Mouse (Mus musculus) testis, adult 2 months (tissue): ENCODE measurements around the gene Dgkd. TPM values are rescaled to one million over a fixed set of nuclear protein-coding genes. Genes with fewer than 3 reads are reported as not detected.
"Not testable (repeated sequence)": the region's sequence is repeated elsewhere in the genome, so short reads cannot be mapped to it uniquely, and the experiment has no call there.

Source experiments
- H3K27ac ChIP-seq: fragments of 200-500 bp; 2 replicates; pipeline ENCODE4 v1.5.1; 2012; ENCODE audit warnings: low read depth, low read length; ENCODE audit not compliant: control insufficient read depth, insufficient read depth
- H3K27me3 ChIP-seq: fragments of 200-500 bp; 2 replicates; pipeline ENCODE4 v1.6.1; 2012; ENCODE audit warnings: mild to moderate bottlenecking, low read length, moderate library complexity; ENCODE audit not compliant: control insufficient read depth, insufficient read depth
- H3K36me3 ChIP-seq: fragments of 200-500 bp; 2 replicates; pipeline ENCODE4 v1.6.1; 2012; ENCODE audit warnings: mild to moderate bottlenecking, low read length; ENCODE audit not compliant: control insufficient read depth, insufficient read depth
- H3K4me1 ChIP-seq: fragments of 200-500 bp; 2 replicates; pipeline ENCODE4 v1.6.1; 2012; ENCODE audit warnings: low read length; ENCODE audit not compliant: control insufficient read depth, insufficient read depth
- H3K4me3 ChIP-seq: fragments of 200-500 bp; 2 replicates; pipeline ENCODE4 v1.5.1; 2012; ENCODE audit warnings: low read depth, mild to moderate bottlenecking, low read length, moderate library complexity, mixed read lengths; ENCODE audit not compliant: control insufficient read depth
- CTCF ChIP-seq: fragments of 200-500 bp; IDR thresholded peaks from 2 replicates; pipeline ENCODE4 v1.5.1; 2012; ENCODE audit warnings: low read depth, mild to moderate bottlenecking, inconsistent platforms, low read length, moderate library complexity; ENCODE audit not compliant: control insufficient read depth, insufficient read depth, insufficient replicate concordance
- POLR2A ChIP-seq: fragments of 200-500 bp; IDR thresholded peaks from 2 replicates; pipeline ENCODE4 v1.6.1; 2012; ENCODE audit warnings: low read depth, mild to moderate bottlenecking, inconsistent platforms, low read length, moderate library complexity; ENCODE audit not compliant: control insufficient read depth
- polyA plus RNA-seq: library from polyadenylated mRNA; depleted of rRNA; stranded (reverse); fragments of >200 nt; gene quantifications from 2 replicates; pipeline ENCODE4 v1.2.3, GENCODE M21; 2012

Gene Dgkd
- polyA plus RNA-seq, 1 experiment = 69.6 TPM

DNA sequence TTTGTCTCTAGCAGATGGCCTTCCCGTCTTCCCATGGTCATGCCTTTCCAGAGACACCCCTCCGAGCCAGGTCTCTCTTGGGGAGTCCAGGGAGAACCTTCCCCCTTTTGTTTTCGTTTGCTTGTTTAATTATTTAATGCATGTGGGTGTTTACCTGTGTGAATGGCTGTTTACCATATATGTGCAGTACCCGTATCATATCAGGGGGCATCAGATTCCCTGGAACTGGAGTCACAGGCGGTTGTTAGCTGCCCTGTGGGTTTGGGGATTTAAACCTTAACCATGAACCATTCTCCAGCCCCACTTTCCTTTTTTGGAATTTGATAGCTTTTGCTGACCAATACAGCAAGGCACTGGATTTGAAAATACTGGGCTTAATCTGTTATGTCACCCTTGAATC lies 27.8 kb upstream of the Dgkd start:
- Histone ChIP-seq H3K27ac (no peak overlapping the region), H3K36me3 (no peaks in the 10 kb centered on the region), H3K4me3 (no peak overlapping the region), H3K27me3 (no peaks in the 10 kb centered on the region), H3K4me1 (no peaks in the 10 kb centered on the region)
- TF ChIP-seq CTCF (no peak), POLR2A (no peak)

- Histone ChIP-seq H3K4me3 (no peak overlapping the region), H3K4me1 (no peaks in the 10 kb centered on the region), H3K27me3 (no peaks in the 10 kb centered on the region), H3K36me3 (no peaks in the 10 kb centered on the region), H3K27ac (no peak overlapping the region)
- no peak for TF ChIP-seq POLR2A
- TF ChIP-seq CTCF = no peak
Observed at GRCm38 (mm10) chr1:87825991-87826390, 27.1 kb upstream of the Dgkd start.

DNA sequence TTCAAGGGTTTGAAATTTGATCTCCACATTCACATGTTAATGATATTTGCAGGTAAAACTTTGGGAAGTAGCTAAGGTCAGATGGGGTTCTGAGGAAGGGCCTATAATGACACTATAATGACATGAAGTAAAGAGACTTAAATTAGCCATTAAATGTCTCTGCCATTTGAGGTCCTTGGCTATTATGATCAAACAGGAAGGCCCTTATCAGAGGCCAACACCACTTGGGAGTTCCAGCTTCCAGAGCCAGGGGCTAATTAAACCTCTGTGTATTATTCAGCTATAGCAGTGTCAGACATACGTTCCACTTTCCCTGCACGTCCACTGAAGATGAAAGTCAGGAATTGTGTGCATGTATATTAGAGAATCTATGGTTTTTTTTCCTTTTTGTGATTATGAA lies 26.6 kb upstream of the Dgkd start:
- H3K27me3 ChIP-seq = no peaks in the 10 kb centered on the region
- no peak overlapping the region for H3K4me3 ChIP-seq
- H3K27ac ChIP-seq = no peak overlapping the region
- no peaks in the 10 kb centered on the region for H3K36me3 ChIP-seq
- no peak for TF ChIP-seq POLR2A
- no peak for TF ChIP-seq CTCF
- no peaks in the 10 kb centered on the region for H3K4me1 ChIP-seq

GRCm38 (mm10) chr1:87827476-87827875 lies 25.6 kb upstream of the Dgkd start:
- H3K4me3 ChIP-seq, H3K4me1 ChIP-seq, H3K27ac ChIP-seq, H3K36me3 ChIP-seq, H3K27me3 ChIP-seq: not testable (repeated sequence)

GRCm38 (mm10) chr1:87828185-87828584 lies 24.9 kb upstream of the Dgkd start:
- H3K36me3 ChIP-seq = no peaks in the 10 kb centered on the region
- no peak overlapping the region for H3K27ac ChIP-seq
- no peak overlapping the region for H3K4me3 ChIP-seq
- H3K4me1 ChIP-seq = no peaks in the 10 kb centered on the region
- no peak for TF ChIP-seq POLR2A
- no peaks in the 10 kb centered on the region for H3K27me3 ChIP-seq

DNA sequence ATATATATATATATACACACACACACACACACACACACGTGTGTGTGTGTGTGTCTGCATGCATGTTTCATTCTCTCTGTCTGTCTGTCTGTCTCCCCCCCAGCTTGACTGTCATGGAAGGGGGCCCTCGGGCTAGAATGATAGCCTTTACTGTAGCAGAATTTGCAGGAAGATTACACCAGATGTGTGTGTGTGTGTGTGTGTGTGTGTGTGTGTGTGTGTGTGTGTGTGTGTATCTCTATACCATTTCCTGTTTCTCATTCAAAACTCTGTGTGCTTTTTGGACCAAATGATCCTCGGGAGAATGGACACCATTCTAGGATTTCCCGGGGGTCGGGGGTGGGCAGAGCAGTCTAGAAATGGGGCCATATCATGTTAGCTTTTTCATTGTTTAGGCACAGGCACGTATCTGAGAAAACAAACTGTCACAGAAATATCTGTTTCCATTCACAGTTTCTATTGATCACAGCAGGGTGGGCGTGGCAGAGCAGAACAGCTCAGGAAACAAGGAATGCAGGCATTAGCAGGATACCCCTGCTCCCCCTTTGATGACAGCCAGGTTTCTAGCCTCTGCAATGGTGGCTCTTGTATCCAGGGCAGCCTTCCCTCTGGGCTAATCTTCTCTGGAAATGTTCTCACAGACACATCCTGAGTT lies 24.0 kb upstream of the Dgkd start:
- Histone ChIP-seq H3K27ac (no peak overlapping the region), H3K4me3 (no peak overlapping the region), H3K4me1 (no peaks in the 10 kb centered on the region), H3K36me3 (no peaks in the 10 kb centered on the region), H3K27me3 (no peaks in the 10 kb centered on the region)
- TF ChIP-seq CTCF (no peak), POLR2A (no peak)

DNA sequence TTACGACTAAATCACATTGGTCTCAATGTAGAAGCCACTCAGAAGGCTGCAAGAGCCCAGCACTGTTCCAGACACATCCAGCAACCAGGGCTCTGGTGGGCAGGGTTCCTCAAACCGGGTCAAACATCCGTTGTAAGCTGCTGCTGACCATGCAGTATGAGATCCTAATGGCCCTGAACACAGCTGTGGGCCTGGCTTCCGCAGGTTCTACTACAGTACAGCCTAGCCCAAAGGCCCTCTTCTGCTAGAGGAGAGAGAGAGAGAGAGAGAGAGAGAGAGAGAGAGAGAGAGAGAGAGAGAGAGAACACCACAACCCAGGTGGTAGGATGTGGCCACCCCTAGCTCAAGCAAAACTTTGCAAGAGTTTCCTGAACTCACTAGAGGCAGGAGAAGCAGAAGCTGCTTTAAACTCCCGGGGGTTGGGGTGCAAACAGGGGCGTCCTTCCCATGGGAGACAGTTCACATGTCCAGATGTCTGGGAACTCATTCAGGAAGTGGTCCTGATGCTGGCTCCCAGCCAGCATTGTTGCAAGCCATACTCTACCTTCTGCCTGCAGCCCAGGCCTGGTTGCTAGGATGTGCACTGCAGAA lies 23.4 kb upstream of the Dgkd start:
- Histone ChIP-seq H3K36me3 (no peaks in the 10 kb centered on the region), H3K4me3 (no peak overlapping the region), H3K27ac (no peak overlapping the region), H3K27me3 (no peaks in the 10 kb centered on the region), H3K4me1 (no peaks in the 10 kb centered on the region)
- TF ChIP-seq POLR2A (no peak), CTCF (no peak)

GRCm38 (mm10) chr1:87836453-87836852 lies 16.6 kb upstream of the Dgkd start:
- no peak for TF ChIP-seq CTCF
- TF ChIP-seq POLR2A = no peak

More at GRCm38 (mm10) chr1:87836453-87836852, 16.6 kb upstream of the Dgkd start:
- no peaks in the 10 kb centered on the region for H3K36me3 ChIP-seq
- no peaks in the 10 kb centered on the region for H3K27me3 ChIP-seq
- no peak overlapping the region for H3K4me3 ChIP-seq
- no peaks in the 10 kb centered on the region for H3K4me1 ChIP-seq
- no peak overlapping the region for H3K27ac ChIP-seq
